In the genomic region with DNA sequence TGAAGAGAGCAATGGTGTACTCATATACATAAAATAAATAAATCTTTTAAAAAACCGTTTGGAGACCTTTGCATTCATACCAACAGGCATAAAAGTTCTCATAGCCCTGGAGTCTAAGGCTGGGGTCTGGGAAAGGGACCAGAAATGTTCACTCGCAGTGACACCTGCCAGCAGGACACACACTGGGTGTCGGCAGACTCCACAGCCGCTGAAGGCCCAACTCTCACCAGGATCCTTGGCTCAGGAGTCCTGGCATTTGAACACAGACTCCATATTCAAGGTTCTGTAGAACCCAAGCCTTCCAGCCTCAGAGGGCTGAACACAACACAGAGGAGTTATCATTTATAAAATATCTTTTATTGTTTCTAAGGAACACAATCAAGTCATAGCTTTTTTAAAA, we compare ENCODE assay signal across 20 mouse cellular contexts. TPM values are rescaled to one million over a fixed set of nuclear protein-coding genes. Genes with fewer than 3 reads are reported as not detected.
A peak's percentile ranks its signal among the peaks of the same experiment; 100 is the strongest.
DNase-seq lines count a peak whose midpoint lies in the region; ATAC-seq and TF ChIP-seq lines count a peak whose summit lies in the region.
"Had no signal": no experiment of that assay in that cellular context is flagged by ENCODE, and none has a peak within 500 bp of the region (broad histone marks: within the 10 kb centered on the region; RNA-seq: fewer than 3 reads in every experiment).

No protein-coding gene starts in this region.

- H3K4me3 ChIP-seq in gastrocnemius, adult 2 months, result no peak overlapping the region
- H3K4me3 ChIP-seq: embryonic facial prominence, embryonic 12.5 days; erythroblast, embryonic 14.5 days; forebrain, embryonic 10.5 days; forebrain, embryonic 12.5 days had no signal

- intact Hi-C loops in gastrocnemius, adult 2 months (cut with DNase I), result no loop called here

- peak overlapping the region; percentile 13 for H3K27ac ChIP-seq in gastrocnemius, adult 2 months
- H3K27ac ChIP-seq: embryonic facial prominence, embryonic 12.5 days; forebrain, embryonic 10.5 days; forebrain, embryonic 12.5 days had no signal

- no peak for TF ChIP-seq CTCF in gastrocnemius, adult 2 months (IDR thresholded peaks at IDR 0.05)

- DNase-seq in cerebellum, postnatal 10 days, result peak; percentile 37 to 70
- no peak for DNase-seq in cerebellum, adult 11 months
- peak; percentile 45 to 60 for DNase-seq in cerebellum, postnatal 25 days
- peak; percentile 24 for DNase-seq in gastrocnemius, adult 2 months
- no peak for DNase-seq in gastrocnemius, postnatal 4 days (ENCODE audit: low spot score in 2 of 2)
- DNase-seq: adrenal gland, adult 2 months; adrenal gland, postnatal 10 days; adrenal gland, postnatal 25 days; cerebellum, adult 18-20 months; cerebellum, adult 9-11 months; embryo, embryonic 11 days had no signal

- no peak for ATAC-seq in cerebellum, adult (ENCODE audit: insufficient number of reproducible peaks, low FRiP score, low TSS enrichment)
- ATAC-seq: forebrain, embryonic 14.5 days; forebrain, embryonic 16.5 days had no signal

RNA-seq across cellular contexts. Expression of gene Kctd15, which starts 19.9 kb away (rescaled TPM):
- total RNA-seq in gastrocnemius, adult 2 months (2021), result 10 to 100 TPM; 41.4 to 47.1 TPM
- 10 to 100 TPM; 26.1 to 26.4 TPM for total RNA-seq in gastrocnemius, postnatal 4 days (2021)
- total RNA-seq: common myeloid progenitor, adult 5-6 weeks; MEL had no signal

Comparison
In these comparisons a context has a peak if more than half of its experiments do, and no peak if none do; other contexts are left out.
1. DNase-seq: peak in cerebellum, postnatal 10 days (2 of 2), cerebellum, postnatal 25 days (2 of 2) and gastrocnemius, adult 2 months (single experiment); none in cerebellum, adult 11 months (single experiment) and gastrocnemius, postnatal 4 days (0 of 2).